Mouse (Mus musculus): ENCODE data around the gene Rcn3. TPM values are rescaled to one million over a fixed set of nuclear protein-coding genes. Genes with fewer than 3 reads are reported as not detected.

Rcn3 gene
- total RNA-seq, 1 experiment = 137 TPM

DNA sequence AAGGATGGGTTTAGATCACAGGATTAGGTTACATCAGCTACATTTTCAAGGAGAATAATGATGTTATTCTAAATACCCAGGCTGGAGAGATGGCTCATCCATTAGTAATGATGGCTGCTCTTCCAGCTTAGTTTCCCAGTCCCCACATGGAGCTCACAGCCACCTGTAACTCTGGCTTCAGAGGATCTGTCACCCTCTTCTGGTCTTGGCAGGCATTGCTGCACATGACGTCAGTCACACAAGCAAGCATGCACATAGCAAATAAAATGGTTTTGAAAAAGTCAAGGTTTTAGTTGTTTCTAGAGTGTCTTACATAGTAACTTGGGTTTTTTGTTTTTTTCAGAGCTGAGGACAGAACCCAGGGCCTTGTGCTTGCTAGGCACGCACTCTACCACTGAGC is 19.8 kb downstream of the Rcn3 start:
- H3K4me1 ChIP-seq (ENCODE audit: control insufficient read depth in 2 of 2, insufficient read depth in 2 of 2, low read length in 2 of 2, poor library complexity in 1 of 2) = peaks cover 5 to 24% of the 10 kb centered on the region in 2 experiments; a peak in 3 of 4 replicates
- in situ Hi-C loops (cut with MboI; ENCODE audit: low sequenced_read_pairs in 2 of 2, unreplicated experiment in 2 of 2) = no loop called here
- DNase-seq (ENCODE audit: low read depth, low spot score) = no peak
- peaks cover 18% of the 10 kb centered on the region for H3K36me3 ChIP-seq (ENCODE audit: control insufficient read depth, insufficient read depth, low read length, poor library complexity, severe bottlenecking)
- no peaks in the 10 kb centered on the region for H3K9me3 ChIP-seq (ENCODE audit: control insufficient read depth, insufficient read depth, low read depth, low read length)
- H3K9ac ChIP-seq (ENCODE audit: insufficient read depth, low read depth, low read length, poor library complexity, severe bottlenecking) = no peak overlapping the region
- no peak overlapping the region for H3K4me3 ChIP-seq (ENCODE audit: insufficient read depth in 1 of 2, low read depth in 1 of 2, low read length in 2 of 2, poor library complexity in 1 of 2, severe bottlenecking in 1 of 2)
- no peak overlapping the region for H3K27ac ChIP-seq (ENCODE audit: insufficient read depth, low read depth, low read length, poor library complexity, severe bottlenecking)
- TF ChIP-seq CHD2 (IDR thresholded peaks at IDR 0.05; ENCODE audit: low read depth, low read length) (no peak), HCFC1 (IDR thresholded peaks at IDR 0.05; ENCODE audit: borderline replicate concordance, insufficient read depth, low read length) (no peak), MAFK (IDR thresholded peaks at IDR 0.05; ENCODE audit: insufficient read depth, low read depth, low read length) (no peak), ZC3H11A (IDR thresholded peaks at IDR 0.05; ENCODE audit: borderline replicate concordance, low read depth, low read length) (no peak)

DNA sequence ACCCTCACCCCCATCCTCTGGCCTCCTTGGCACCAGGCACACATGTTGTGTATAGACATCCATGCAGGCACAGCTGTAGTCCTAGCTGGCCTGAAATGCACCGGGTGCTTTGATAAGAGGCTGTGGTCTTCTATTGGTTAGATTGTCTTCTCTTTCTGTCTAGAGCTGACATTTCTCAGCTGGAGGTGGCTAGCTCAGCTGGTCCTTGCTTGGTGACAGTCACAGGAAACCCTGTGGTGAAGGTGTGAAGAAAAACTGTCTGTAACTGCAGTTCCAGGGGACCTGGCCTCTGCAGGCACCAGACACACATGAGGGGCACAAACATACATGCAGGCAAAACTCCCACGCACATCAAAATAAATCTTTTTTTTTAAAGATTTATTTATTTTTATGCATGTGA is 22.4 kb downstream of the Rcn3 start:
- DNase-seq (ENCODE audit: low read depth, low spot score) = no peak
- Histone ChIP-seq H3K4me1 (ENCODE audit: control insufficient read depth in 2 of 2, insufficient read depth in 2 of 2, low read length in 2 of 2, poor library complexity in 1 of 2) (peaks cover 5 to 25% of the 10 kb centered on the region in 2 experiments), H3K36me3 (ENCODE audit: control insufficient read depth, insufficient read depth, low read length, poor library complexity, severe bottlenecking) (peaks cover 4% of the 10 kb centered on the region; the same call in 1 of the 2 replicates), H3K4me3 (ENCODE audit: insufficient read depth in 1 of 2, low read depth in 1 of 2, low read length in 2 of 2, poor library complexity in 1 of 2, severe bottlenecking in 1 of 2) (no peak overlapping the region), H3K27ac (ENCODE audit: insufficient read depth, low read depth, low read length, poor library complexity, severe bottlenecking) (no peak overlapping the region), H3K9ac (ENCODE audit: insufficient read depth, low read depth, low read length, poor library complexity, severe bottlenecking) (no peak overlapping the region), H3K9me3 (ENCODE audit: control insufficient read depth, insufficient read depth, low read depth, low read length) (no peaks in the 10 kb centered on the region)
- TF ChIP-seq ZC3H11A (IDR thresholded peaks at IDR 0.05; ENCODE audit: borderline replicate concordance, low read depth, low read length) (no peak), HCFC1 (IDR thresholded peaks at IDR 0.05; ENCODE audit: borderline replicate concordance, insufficient read depth, low read length) (no peak), ZNF384 (IDR thresholded peaks at IDR 0.05; ENCODE audit: low read depth, low read length) (no peak), MAFK (IDR thresholded peaks at IDR 0.05; ENCODE audit: insufficient read depth, low read depth, low read length) (no peak), CHD2 (IDR thresholded peaks at IDR 0.05; ENCODE audit: low read depth, low read length) (no peak)
- in situ Hi-C loops (cut with MboI; ENCODE audit: low sequenced_read_pairs in 2 of 2, unreplicated experiment in 2 of 2) = no loop called here

DNA sequence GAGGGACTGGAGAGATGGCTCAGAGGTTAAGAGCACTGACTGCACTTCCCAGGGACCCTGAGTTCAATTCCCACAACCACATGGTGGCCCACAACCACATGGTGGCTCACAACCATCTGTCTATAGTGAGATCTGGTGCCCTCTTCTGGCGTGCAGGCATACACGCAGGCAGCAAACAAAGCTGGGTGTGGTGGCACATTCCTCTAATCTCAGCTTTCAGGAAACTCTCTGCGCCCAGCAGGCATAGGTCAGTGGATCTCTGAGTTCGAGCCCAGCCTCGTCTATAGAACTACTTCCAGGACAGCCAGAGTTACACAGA is 24.1 kb downstream of the Rcn3 start:
- no peak overlapping the region; the same call in 1 of the 2 replicates for H3K27ac ChIP-seq (ENCODE audit: insufficient read depth, low read depth, low read length, poor library complexity, severe bottlenecking)
- TF ChIP-seq MAFK (IDR thresholded peaks at IDR 0.05; ENCODE audit: insufficient read depth, low read depth, low read length) (no peak), ZNF384 (IDR thresholded peaks at IDR 0.05; ENCODE audit: low read depth, low read length) (no peak), CHD2 (IDR thresholded peaks at IDR 0.05; ENCODE audit: low read depth, low read length) (no peak), HCFC1 (IDR thresholded peaks at IDR 0.05; ENCODE audit: borderline replicate concordance, insufficient read depth, low read length) (0 out of 2 replicates have a peak, but pooled peaks have one; percentile 47), ZC3H11A (IDR thresholded peaks at IDR 0.05; ENCODE audit: borderline replicate concordance, low read depth, low read length) (peak; percentile 52; the same call in 1 of the 2 replicates)
- H3K9ac ChIP-seq (ENCODE audit: insufficient read depth, low read depth, low read length, poor library complexity, severe bottlenecking) = peak overlapping the region; percentile 30; the same call in 1 of the 2 replicates
- H3K4me1 ChIP-seq (ENCODE audit: control insufficient read depth in 2 of 2, insufficient read depth in 2 of 2, low read length in 2 of 2, poor library complexity in 1 of 2) = peaks cover 5 to 18% of the 10 kb centered on the region in 2 experiments
- H3K36me3 ChIP-seq (ENCODE audit: control insufficient read depth, insufficient read depth, low read length, poor library complexity, severe bottlenecking) = no peaks in the 10 kb centered on the region
- DNase-seq (ENCODE audit: low read depth, low spot score) = no peak
- no peak overlapping the region for H3K4me3 ChIP-seq (ENCODE audit: insufficient read depth in 1 of 2, low read depth in 1 of 2, low read length in 2 of 2, poor library complexity in 1 of 2, severe bottlenecking in 1 of 2)
- no peaks in the 10 kb centered on the region for H3K9me3 ChIP-seq (ENCODE audit: control insufficient read depth, insufficient read depth, low read depth, low read length)
- in situ Hi-C loops (cut with MboI; ENCODE audit: low sequenced_read_pairs in 2 of 2, unreplicated experiment in 2 of 2) = no loop called here

DNA sequence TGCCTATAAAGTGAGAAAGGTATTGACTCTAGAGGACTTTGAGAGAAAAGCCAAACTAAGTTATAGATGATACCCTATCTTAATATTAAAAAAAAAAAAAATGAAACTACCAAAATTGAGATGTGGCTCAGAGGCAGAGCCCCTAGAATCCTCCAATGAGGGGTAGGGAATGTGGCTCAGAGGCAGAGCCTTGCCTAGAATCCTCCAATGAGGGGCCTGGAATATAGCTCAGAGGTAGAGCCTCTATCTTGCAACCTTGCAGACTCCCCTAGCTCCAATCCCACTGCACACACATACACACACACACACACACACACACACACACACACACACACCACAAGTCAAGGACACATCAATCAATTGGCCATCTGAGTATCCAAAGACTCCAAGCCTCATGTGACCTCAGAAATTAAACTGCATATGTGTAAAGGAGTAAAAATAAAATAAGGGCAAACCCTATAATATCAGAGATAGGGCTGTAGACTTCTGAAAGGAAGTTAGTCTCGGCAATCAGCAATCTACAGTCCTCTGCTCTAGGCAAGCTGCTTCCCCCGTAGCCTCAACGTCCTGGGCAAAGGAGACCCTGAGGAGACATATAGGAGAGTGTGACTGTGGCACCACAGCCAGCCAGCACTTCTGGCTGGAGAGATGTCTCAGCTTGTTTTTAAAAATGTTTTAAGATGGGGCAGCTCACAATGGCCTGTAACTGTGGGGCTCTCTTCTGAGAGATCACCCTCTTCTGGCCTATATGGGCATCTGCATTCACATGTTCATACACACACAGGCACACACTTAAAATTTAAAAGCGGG is 24.6 kb downstream of the Rcn3 start:
- Histone ChIP-seq H3K4me3 (ENCODE audit: insufficient read depth in 1 of 2, low read depth in 1 of 2, low read length in 2 of 2, poor library complexity in 1 of 2, severe bottlenecking in 1 of 2) (no peak overlapping the region), H3K9ac (ENCODE audit: insufficient read depth, low read depth, low read length, poor library complexity, severe bottlenecking) (peak overlapping the region; percentile 30; the same call in 1 of the 2 replicates), H3K9me3 (ENCODE audit: control insufficient read depth, insufficient read depth, low read depth, low read length) (no peaks in the 10 kb centered on the region), H3K27ac (ENCODE audit: insufficient read depth, low read depth, low read length, poor library complexity, severe bottlenecking) (peak overlapping the region; percentile 34; the same call in 1 of the 2 replicates), H3K36me3 (ENCODE audit: control insufficient read depth, insufficient read depth, low read length, poor library complexity, severe bottlenecking) (no peaks in the 10 kb centered on the region), H3K4me1 (ENCODE audit: control insufficient read depth in 2 of 2, insufficient read depth in 2 of 2, low read length in 2 of 2, poor library complexity in 1 of 2) (peaks cover 2 to 15% of the 10 kb centered on the region in 2 experiments)
- in situ Hi-C loops (cut with MboI; ENCODE audit: low sequenced_read_pairs in 2 of 2, unreplicated experiment in 2 of 2) = no loop called here
- no peak for DNase-seq (ENCODE audit: low read depth, low spot score)
- TF ChIP-seq ZNF384 (IDR thresholded peaks at IDR 0.05; ENCODE audit: low read depth, low read length) = no peak
- no peak for TF ChIP-seq ZC3H11A (IDR thresholded peaks at IDR 0.05; ENCODE audit: borderline replicate concordance, low read depth, low read length)
- TF ChIP-seq HCFC1 (IDR thresholded peaks at IDR 0.05; ENCODE audit: borderline replicate concordance, insufficient read depth, low read length) = no peak
- TF ChIP-seq MAFK (IDR thresholded peaks at IDR 0.05; ENCODE audit: insufficient read depth, low read depth, low read length) = no peak
- TF ChIP-seq CHD2 (IDR thresholded peaks at IDR 0.05; ENCODE audit: low read depth, low read length) = no peak
